Mouse (Mus musculus): ENCODE measurements around the gene Dao.
A peak's percentile ranks its signal among the peaks of the same experiment; 100 is the strongest.

The Dao gene

DNA sequence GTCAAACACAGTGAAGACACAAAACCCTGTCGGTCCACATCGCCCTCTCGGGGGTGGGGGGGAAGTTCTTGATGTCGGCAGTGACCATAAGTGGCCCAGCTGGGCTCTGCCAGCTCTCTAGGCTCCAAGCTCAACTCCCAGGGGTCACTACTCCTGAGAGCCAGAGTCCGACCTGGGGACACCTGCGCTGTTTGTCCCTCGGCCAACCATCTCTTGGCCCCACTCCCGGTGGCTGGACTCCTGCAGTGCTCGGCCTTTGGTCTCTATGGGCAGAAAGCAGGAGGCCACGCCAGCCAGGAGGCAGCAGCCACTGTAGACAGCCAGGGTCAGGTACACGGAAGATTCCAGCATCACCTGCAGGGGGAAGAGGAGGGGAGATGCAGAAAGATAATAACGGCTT lies 24.6 kb downstream of the Dao start:
- no peak for DNase-seq (ENCODE audit: low spot score)

DNA sequence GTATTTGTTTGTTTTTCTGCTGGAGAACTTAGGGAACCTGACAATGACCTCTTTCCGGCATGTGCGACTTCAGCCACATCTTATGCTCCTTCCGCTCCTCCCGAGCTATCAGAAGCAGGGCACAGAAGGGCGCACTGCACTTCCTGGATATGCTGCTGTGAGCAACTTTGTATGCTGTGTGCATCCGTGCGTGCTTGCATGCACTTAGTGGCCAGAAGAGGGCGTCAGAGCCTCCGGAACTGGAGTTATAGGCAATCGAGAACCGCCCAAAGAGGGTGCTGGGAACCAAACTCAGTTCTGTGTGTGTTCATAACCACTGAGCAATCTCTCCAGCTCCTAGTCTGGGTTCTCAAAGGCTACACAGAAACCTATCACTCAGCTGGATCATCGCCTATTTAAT lies 27.1 kb downstream of the Dao start:
- DNase-seq (ENCODE audit: low spot score), result no peak

DNA sequence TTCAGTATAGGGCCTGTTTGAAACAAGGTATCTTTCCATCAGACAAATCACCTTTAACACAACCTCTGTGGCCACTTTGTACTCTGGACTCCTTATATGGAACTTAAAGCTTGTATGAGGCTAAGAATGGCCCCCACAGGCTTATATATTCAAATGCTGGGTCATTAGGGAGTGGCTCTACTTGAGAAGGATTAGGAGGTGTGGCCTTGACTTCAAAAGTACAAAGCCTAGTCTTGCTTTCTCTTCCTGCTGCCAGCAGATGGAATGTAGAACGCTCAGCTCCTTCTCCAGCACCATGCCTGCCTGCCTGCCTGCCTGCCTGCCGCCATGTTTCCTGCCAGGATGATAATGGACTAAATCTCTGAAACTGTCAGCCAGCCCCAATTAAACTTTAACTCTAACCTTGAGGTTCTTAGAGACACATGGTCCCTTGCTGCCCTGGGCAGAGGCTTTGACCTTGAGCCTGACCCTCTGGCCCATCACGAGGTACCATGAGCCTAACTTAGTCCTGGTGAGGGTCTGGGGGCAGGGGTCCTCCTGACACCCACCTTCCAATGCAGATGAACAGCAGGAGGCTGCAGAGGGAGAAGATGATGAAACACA lies 28.8 kb downstream of the Dao start:
- no peak for DNase-seq (ENCODE audit: low spot score)

DNA sequence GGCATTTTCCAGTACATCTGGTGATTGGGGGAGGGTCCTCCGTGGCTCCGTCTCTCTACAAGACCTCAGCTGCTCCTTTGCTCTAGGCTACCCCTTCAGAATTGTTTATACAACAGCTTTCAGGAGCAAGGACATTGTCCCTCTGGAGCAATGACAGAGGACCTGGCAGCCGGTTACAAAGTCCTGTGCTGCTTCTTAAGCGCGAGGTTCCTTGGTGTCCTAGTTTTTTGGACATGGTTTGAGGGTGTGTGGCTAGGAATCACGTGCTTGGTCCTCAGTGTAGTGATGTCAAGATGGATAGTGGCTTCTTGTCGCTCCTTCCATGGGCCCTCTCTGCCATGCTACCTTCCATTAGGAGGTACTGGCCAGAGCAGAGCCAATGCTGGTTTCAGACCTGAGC lies 30.9 kb downstream of the Dao start:
- DNase-seq (ENCODE audit: low spot score), result no peak

DNA sequence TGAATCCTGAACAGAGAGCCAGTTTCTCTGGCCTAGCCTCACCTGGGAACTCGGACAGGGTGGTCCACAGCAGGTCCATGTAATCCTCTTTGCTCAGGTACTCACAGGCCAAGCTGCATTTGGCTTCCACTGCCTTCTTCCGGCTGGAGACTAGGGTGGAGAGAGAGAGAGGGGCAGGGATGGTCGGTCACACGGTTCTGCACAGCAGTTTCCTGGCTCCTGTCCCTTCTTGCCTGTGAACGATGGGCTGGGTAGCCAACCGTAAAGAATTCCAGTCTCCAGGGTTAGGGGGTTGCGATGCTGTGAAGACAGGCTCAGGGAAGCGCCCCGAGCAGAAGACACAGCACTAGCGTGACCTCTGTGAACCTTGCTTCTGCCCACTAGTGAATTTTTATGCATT lies 31.6 kb downstream of the Dao start:
- DNase-seq (ENCODE audit: low spot score), result no peak

DNA sequence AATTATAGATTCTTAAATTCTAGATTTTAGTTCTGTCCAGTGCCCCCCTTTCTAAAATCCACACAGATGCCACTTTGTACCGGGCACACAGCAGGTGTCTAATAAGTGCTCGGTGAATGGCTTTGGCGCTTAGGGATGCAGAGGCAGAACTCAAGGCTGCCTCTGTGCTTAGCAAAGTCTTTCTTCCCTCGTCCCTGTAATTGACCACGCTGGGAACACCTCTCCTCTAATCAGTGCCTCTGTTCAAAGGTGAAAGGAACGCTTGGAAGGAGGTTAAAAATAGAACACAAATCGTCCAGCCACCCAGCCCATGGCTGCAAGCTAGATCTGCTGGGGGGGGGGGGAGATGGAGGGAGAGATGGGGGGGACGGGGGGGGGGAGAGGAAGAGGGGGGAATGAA lies 37.0 kb downstream of the Dao start:
- DNase-seq (ENCODE audit: low spot score), result no peak

DNA sequence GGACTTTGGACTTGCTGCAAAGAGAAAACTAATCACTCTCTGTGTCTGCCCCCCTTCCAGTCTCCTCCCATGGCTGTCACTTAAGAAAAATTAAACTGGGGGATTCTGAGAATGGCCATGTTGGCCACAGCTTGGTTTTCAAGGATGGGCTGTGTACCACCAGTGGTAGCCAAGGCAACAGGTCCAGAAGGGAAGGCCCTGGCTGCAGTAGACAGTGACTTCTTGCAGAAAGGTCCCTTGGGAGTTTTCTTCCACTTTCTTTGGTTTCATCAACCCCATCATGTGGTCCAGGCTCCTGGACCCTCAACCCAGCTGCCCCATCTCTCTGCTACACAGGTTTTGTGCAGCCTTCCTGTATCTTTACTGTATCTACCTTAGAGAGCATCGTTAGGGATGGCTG lies 37.4 kb downstream of the Dao start:
- DNase-seq (ENCODE audit: low spot score), result no peak

DNA sequence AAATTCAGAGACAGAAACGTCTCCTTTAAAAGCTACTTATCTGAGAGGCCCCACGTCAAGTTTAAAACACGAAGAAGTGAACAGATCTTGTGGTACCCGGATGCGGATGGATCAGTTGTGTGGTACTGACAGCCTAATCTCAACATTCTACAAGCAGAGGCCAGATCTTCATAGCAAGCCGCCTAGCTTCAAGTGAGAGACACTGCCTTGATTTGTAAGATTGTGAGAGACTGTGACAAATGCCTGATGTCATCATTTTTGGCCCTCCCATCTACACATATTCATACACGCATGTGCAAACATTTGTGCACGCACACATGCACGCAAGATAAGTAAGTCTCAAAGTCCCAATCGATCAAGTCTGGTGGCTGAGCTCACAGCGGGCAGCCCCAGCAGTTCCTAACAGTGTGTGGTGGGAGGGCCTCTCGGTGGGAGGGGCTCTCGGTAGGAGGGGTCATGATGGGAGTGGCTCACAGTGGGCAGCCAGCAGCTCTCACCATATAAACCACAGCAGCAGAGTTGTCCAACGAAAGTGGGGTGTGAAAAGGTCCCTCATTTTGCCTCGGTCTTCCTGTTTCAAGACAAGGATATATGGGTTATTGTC lies 37.9 kb downstream of the Dao start:
- no peak for DNase-seq (ENCODE audit: low spot score)

DNA sequence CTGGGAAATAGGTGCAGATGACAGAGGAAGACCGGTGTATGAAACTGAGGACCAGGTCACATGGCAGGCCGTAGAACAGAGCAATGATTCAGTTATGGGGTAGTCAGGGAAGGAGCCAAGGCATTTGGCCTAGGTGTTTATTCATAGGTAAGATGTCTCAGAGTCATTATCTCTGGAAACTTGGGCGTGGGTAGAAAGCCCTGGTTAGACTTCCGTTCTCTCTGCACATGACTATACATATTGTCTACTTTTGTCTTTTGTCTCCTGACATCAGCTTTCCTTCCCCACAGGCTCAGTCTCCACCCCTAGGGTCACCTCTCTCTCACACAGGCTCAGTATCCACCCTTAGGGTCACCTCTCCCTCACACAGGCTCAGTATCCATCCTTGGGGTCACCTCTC lies 40.3 kb downstream of the Dao start:
- no peak for DNase-seq (ENCODE audit: low spot score)

DNA sequence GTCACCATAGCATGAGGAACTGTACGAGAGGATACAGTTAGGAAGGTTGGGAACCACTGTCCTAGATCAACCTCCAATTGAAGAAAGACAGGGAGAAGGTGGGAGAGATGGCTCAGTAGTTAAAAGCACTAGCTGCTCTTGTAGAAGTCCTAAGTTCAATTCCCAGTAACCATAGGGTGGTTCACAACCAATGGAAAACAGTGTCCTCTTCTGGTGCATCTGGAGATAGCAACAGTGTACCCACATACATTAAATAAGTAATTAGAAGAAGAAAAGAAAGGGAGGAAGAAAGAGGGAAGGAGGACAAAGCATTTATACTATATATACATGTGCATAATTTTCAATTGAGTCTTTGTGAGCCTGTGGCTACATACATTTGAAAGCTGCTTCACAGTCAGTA lies 41.6 kb downstream of the Dao start:
- DNase-seq (ENCODE audit: low spot score), result no peak

DNA sequence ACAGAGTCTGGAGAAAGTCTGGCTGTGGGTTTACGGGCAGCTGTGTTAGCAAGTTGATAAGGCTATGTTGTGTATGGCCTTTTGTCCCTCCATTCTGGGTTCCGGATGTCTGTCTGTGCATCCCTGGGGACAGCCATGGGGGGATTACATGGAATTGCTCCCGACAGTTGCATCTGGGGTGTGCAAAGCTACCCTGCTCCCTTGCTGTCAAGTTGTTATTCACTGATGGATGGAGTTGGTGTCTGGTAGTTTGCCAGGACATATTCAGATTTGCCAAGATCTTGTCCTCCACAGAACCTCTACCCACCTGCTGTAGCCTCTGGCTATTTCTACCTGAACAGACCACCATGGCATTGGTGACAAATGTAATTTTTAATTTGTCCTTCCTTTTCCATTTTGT lies 42.6 kb downstream of the Dao start:
- no peak for DNase-seq (ENCODE audit: low spot score)

DNA sequence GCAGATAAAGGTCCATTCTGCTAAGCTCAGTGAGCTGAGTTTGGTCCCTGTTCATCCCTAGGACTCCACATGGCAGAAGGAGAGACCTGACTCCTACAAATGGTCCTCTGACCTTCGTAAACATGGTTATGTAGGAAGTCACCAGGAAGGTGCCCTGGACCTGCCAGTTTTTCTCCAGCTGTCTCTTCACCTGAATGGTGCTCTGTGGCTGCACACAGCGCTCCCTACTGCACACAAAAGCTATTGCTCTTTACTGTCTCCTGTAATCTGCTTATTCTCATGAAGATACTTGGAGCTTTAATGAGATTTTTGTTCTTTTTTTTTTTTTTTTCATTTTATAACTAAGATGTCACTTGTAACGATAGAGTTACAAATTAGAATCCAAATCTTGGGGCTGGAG lies 43.1 kb downstream of the Dao start:
- DNase-seq (ENCODE audit: low spot score), result no peak

DNA sequence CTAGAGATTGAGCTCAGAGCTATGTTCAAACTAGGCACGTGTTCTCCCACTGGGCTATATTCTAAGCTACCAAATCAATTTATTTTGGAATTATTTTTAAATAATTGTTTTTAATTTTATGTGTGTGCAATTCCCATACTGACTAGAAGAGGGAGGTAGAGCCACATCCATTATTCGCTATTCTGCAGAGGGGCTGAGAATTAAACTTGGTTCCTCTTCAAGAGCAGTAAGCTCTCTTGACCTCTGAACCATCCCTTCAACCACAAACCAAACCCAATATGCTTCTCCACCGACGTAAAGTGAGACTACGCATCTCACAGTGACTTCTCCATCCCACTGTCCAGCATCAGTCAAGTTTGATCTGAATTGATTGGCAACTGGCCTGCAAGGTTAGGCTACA lies 43.7 kb downstream of the Dao start:
- DNase-seq (ENCODE audit: low spot score), result no peak

DNA sequence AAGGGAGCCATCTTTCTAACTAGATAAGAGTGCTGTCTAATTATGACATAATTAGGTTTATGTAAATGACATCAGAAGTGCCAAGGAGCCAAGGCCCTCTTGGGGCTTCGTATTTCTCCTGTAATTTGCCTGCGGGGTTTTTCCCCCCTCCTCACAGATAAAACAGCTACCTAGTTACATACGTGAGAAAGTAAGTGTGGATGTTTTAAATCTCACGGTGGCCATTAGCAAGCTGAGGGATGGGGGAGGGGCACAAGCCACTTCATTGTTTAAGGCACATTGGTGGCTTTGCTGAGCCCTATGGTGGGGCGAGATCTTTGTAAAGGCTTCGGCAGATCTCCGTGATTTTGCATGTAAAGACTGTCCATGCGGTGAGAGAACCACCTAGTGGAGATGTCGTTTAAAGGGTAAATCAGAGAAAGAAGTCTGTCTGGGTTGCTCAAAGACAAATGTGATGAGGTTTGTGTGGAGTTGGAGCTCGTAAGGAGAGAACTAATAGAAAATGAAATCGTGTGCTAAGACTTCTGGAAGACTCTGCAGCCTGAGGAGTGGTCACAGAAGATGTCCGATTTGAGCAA lies 45.3 kb downstream of the Dao start:
- DNase-seq (ENCODE audit: low spot score), result no peak

DNA sequence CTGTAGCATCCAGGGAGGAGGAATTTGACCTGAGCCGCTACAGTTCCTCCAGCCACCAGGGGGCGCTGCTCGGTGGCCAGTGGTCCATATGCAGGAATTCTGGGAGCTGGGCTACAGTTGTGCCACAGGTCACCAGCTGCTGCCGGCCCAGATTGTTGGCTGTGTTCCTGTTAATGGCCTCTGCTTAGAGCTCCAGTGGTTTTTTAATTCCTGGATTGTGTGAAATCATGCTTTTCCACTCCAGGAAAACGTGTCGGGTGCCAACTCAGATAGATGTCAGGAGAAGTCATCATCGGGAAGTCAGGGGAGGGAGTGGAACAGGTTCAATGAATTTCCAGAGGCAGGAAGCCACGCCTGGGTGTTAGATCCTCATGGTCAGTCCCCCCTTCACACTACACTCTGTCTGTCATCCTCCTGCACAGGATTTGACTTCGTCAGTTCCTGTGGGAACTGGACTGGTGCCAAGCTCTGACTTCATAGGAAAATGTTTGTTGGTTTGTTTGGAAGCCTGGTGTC lies 48.8 kb downstream of the Dao start:
- DNase-seq (ENCODE audit: low spot score), result peak; percentile 62

DNA sequence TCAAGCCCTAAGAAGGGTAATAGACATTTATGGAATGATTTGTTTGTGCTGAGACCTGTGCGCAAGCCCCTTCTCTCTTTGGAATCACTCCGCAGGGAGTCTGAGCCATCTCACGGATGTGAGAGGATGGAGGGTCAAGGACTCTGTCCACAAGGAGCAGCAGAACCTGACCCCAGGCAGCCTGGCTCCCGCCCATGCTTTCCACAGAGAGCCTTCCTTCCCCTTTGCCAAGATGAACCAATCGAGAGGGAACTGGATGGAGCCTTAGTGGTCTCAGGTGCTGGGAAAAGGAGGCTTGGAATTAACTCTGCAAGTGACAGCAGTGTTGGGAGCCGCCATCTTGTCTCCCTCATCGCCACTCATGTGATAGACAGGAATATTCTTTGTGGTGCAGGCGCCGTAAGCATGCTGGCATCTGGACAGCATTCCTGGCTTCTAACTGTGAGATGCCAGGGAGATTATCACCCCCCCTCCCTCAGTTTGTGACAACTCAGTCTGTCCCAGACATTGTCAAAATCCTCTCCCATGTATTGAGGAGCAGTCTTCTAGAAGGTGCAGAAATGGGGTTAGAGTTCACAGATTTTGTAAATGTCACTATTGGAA lies 53.7 kb downstream of the Dao start:
- DNase-seq (ENCODE audit: low spot score), result no peak

DNA sequence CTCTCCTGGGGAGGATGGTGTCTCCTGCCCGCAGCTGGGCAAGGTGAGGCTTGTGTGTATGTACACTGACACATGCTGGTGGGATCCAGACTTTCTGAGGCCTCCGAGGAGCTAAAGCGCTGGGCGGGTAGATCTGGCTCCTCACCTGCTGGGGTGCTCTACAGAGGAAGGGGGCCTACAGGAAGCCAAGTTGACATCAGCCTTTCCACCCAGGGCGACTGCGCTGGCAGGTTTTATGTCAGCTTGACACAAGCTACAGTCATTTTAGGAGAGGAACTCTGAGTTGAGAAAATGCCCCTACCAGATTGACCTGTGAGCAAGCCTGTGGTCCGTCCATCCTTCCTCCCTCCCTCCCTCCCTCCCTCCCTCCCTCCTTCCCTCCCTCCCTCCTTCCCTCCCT lies 58.2 kb downstream of the Dao start:
- DNase-seq (ENCODE audit: low spot score), result no peak

DNA sequence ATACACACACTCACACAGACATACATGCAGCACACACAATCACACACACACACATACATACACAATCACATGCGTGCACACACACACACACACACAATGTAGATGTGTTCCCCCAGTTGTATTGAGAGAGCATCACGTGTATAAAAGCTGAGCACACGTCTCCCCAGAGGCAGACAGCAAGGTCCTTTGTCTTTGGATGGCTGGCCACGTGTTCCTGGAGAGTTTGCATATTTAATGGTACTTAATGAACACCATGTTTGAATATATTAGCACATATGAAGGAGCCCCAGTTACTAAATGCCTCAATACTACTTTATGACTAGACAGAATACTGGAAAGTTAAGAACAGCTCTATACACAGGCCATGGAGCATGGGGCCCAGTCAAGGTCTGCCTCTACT lies 60.5 kb downstream of the Dao start:
- DNase-seq (ENCODE audit: low spot score), result no peak

DNA sequence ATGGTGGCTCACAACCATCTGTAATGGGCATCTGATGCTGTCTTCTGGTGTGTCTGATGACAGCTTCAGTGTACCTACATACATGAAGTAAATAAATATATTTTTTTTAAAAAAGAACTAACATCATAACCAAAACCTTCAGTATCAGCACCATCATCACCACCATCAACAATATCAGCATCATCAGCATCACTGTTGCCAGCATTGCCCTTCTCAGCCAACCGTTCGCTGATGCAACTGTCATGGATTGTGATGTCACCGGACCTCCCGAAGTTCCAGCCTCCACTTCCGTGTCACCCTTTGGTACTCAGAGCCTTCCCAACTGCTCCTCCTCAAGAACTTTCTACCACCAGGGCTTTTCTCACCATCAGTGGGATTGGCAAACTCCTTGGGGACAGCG lies 61.7 kb downstream of the Dao start, which contains the start of gene Usp30:
Gene Usp30, plus strand, starts transcription at position 301 of the 400 bp plus-strand sequence.
- no peak for DNase-seq (ENCODE audit: low spot score)

DNA sequence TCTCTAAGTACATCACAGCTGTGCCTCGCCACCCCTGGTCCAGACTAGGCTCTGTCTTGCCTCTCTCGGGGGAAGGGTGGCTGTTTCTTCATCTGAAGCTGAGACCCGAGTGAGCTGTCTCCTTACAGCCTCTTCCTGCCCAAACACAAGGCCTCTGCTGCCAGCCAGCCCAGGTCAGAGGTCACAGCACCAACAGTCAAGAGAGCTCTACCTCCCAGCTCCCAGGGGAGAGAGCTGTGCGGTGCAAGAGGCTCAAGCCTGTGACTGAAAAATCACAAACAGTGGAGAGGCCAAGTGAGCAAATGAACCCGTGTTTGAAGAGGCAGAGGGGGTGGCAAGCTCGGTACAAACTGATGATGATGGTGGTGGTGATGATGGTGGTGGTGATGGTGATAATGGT lies 63.1 kb downstream of the Dao start:
- no peak for DNase-seq (ENCODE audit: low spot score)

DNA sequence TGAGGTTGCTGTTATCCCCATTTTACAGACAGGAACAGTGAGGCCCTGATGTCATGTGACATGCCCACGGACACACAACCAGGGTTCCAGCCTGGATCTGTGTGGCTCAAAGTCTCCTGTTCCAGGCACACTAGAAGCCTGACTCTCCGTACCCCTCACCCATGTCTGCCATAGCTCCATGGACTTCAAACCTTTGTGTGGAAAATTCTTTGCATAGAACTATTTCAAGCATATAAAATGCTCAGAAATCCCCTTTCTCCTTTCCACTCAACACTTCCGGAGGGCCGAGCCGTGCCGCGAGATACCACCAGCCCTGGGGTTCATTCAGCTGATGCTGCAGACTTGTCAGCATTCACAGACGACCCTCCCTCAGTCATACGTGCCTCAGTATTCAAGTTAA lies 64.0 kb downstream of the Dao start:
- no peak for DNase-seq (ENCODE audit: low spot score)

DNA sequence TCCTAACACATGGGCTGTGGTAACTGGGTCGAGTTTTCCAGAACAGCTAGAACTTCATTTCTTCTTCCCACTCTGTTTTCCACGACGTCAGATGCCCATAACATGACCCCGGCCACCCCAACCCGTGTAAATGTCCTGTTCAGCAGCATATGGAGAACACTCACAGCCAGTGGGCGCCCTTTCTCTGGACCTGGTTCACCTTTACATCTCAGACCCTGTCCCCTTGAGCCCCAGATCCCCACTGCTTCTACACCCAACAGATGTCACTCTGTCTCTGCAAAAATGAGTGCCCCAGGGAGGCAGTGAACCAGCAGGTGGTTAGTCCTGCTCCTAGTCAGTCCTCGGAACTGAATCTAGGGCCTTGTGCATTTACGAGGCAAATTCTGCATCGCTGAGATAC lies 64.5 kb downstream of the Dao start:
- no peak for DNase-seq (ENCODE audit: low spot score)

DNA sequence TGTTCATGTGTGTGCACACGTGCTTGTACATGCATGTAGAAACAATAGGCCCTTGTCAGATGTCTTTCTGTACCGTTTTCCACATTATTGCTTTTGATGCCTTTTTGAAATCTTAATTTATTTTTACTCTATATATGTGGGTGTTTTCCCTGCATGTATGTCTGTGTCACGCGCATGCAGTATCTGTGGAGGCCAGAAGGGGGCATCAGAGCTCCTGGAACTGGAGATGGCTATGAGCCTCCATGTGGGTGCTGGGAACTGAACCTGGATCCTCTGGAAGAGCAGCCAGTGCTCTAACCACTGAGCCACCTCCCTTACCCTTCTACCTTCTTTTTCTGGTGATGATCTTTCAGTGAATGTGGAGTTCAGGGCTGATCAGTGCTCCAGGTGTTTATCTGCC lies 67.4 kb downstream of the Dao start:
- no peak for DNase-seq (ENCODE audit: low spot score)

DNA sequence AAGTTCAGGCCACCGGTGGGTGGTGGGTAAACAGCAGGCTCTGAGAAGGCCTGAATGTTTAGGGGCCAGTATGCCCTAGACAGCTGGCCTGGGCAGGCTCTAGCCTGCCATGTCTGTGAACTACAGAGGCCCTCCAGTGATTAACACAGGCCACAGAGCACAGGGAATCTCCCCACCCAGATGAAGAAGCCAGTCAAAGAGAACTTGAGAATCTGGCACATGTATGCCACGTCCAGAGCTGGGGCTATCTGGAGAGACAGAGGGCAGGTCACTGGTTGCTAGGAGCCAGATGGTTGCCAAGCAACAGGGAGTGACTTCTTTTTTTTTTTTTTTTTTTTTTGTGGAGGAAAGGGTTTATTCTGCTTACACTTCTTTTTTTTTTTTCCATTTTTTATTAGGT lies 68.8 kb downstream of the Dao start:
- no peak for DNase-seq (ENCODE audit: low spot score)
